Mouse (Mus musculus): Measurements from ENCODE around the gene Ncam1.
A peak's percentile ranks its signal among the peaks of the same experiment; 100 is the strongest.

Ncam1 gene

GRCm38 (mm10) chr9:49618699-49619392 is 179.9 kb downstream of the Ncam1 start:
- no peak for DNase-seq

GRCm38 (mm10) chr9:49618266-49618665 is 180.5 kb downstream of the Ncam1 start:
- DNase-seq: no peak

- DNase-seq: peak; percentile 53
Measured at GRCm38 (mm10) chr9:49617216-49617615, 181.5 kb downstream of the Ncam1 start.

- DNase-seq: no peak
Measured at GRCm38 (mm10) chr9:49612387-49612786, 186.3 kb downstream of the Ncam1 start.

GRCm38 (mm10) chr9:49608191-49608590 is 190.5 kb downstream of the Ncam1 start:
- DNase-seq: no peak

- DNase-seq: no peak
Measured at GRCm38 (mm10) chr9:49606717-49607116, 192.0 kb downstream of the Ncam1 start.

GRCm38 (mm10) chr9:49606317-49606716 is 192.4 kb downstream of the Ncam1 start:
- peak; percentile 20 for DNase-seq

GRCm38 (mm10) chr9:49605791-49606190 is 192.9 kb downstream of the Ncam1 start:
- peak; percentile 15 for DNase-seq

GRCm38 (mm10) chr9:49605351-49605750 is 193.4 kb downstream of the Ncam1 start:
- no peak for DNase-seq

GRCm38 (mm10) chr9:49601215-49601614 is 197.5 kb downstream of the Ncam1 start:
- DNase-seq: no peak

- DNase-seq: no peak
Measured at GRCm38 (mm10) chr9:49595635-49596348, 202.9 kb downstream of the Ncam1 start.

GRCm38 (mm10) chr9:49594876-49595634 is 203.7 kb downstream of the Ncam1 start:
- no peak for DNase-seq

GRCm38 (mm10) chr9:49593951-49594536 is 204.7 kb downstream of the Ncam1 start:
- no peak for DNase-seq

GRCm38 (mm10) chr9:49592006-49592405 is 206.7 kb downstream of the Ncam1 start:
- no peak for DNase-seq

GRCm38 (mm10) chr9:49590261-49590660 is 208.5 kb downstream of the Ncam1 start:
- no peak for DNase-seq

- DNase-seq: no peak
Measured at GRCm38 (mm10) chr9:49577136-49577535, 221.6 kb downstream of the Ncam1 start.

GRCm38 (mm10) chr9:49571695-49572510 is 226.8 kb downstream of the Ncam1 start:
- no peak for DNase-seq

- no peak for DNase-seq
Measured at GRCm38 (mm10) chr9:49570731-49571694, 227.7 kb downstream of the Ncam1 start.

- DNase-seq: no peak
Measured at GRCm38 (mm10) chr9:49570033-49570660, 228.6 kb downstream of the Ncam1 start.

- no peak for DNase-seq
Measured at GRCm38 (mm10) chr9:49565846-49566245, 232.9 kb downstream of the Ncam1 start.

GRCm38 (mm10) chr9:49558941-49559340 is 239.8 kb downstream of the Ncam1 start:
- DNase-seq: no peak

Measured in kidney, adult 9 months (tissue).